ENCODE assay signal across 11 mouse cellular contexts in the genomic region with DNA sequence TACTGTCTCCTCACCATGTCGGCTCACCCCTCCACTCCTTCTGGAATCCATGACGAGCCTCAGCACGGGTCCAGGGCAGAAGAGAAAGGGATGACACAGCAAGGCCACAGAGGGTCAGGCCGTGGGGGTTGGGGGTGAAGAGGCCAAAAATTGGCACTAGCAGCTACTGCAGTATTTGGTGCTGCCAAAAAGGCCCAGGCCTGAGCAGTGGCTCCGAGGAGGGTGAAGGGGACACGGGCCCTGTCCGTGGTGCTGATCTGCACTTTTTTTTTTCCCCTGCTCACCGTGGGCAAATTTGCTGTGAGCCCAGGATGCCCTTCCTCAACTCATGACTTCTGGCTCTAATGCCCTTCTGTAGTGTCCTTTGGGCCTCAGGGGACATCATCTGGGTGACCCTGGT. TPM values are rescaled to one million over a fixed set of nuclear protein-coding genes. Genes with fewer than 3 reads are reported as not detected.
DNase-seq lines count a peak whose midpoint lies in the region; ATAC-seq and TF ChIP-seq lines count a peak whose summit lies in the region.
"Had no signal": no experiment of that assay in that cellular context is flagged by ENCODE, and none has a peak within 500 bp of the region (broad histone marks: within the 10 kb centered on the region; RNA-seq: fewer than 3 reads in every experiment).

No protein-coding gene starts in this region.

- no peaks in the 10 kb centered on the region for H3K9me3 ChIP-seq in limb, embryonic 11.5 days (ENCODE audit: control insufficient read depth, low read length)
- no peaks in the 10 kb centered on the region for H3K9me3 ChIP-seq in stomach, postnatal 0 days (ENCODE audit: control insufficient read depth, low read length)
- H3K9me3 ChIP-seq: heart, embryonic 13.5 days had no signal

- peaks cover 22% of the 10 kb centered on the region for H3K27me3 ChIP-seq in limb, embryonic 11.5 days (ENCODE audit: control insufficient read depth, insufficient read depth, low read length)
- peaks cover 2% of the 10 kb centered on the region; the same call in 1 of the 2 replicates for H3K27me3 ChIP-seq in stomach, postnatal 0 days (ENCODE audit: control insufficient read depth, insufficient read depth, low read length)

- DNase-seq in adrenal gland, postnatal 25 days = peak; percentile 37
- DNase-seq in adrenal gland, adult 8-10 months = no peak
- peak; percentile 66 for DNase-seq in thymus, postnatal 4 days
- no peak for DNase-seq in thymus, postnatal 10 days (ENCODE audit: low spot score in 2 of 2)
- peak; percentile 76 for DNase-seq in limb, embryonic 11.5 days (ENCODE audit: low spot score)
- DNase-seq in stomach, postnatal 0 days (ENCODE audit: low spot score) = peak; percentile 48
- DNase-seq in left cerebral cortex, adult 2 months (ENCODE audit: extremely low spot score in 1 of 2, low spot score in 2 of 2) = no peak
- no peak for DNase-seq in gastrocnemius, postnatal 4 days (ENCODE audit: low spot score in 2 of 2)

- no peak overlapping the region for H3K4me3 ChIP-seq in limb, embryonic 11.5 days (ENCODE audit: low read depth, low read length)
- no peak overlapping the region for H3K4me3 ChIP-seq in stomach, postnatal 0 days (ENCODE audit: low read depth, low read length)
- H3K4me3 ChIP-seq in left cerebral cortex, adult 2 months = no peak overlapping the region
- H3K4me3 ChIP-seq: heart, embryonic 13.5 days had no signal

- WGBS in limb, embryonic 11.5 days = 20% methylated on average over 8 of the region's 8 CpGs
- 18% methylated on average over 8 of the region's 8 CpGs for WGBS in stomach, postnatal 0 days

- H3K4me1 ChIP-seq in limb, embryonic 11.5 days (ENCODE audit: control insufficient read depth, insufficient read depth, low read length) = peaks cover 8% of the 10 kb centered on the region; the same call in 1 of the 2 replicates
- no peaks in the 10 kb centered on the region for H3K4me1 ChIP-seq in stomach, postnatal 0 days (replicated peaks; ENCODE audit: control insufficient read depth, insufficient read depth)

- TF ChIP-seq EP300 in stomach, postnatal 0 days (optimal IDR thresholded peaks at IDR 0.05) = no peak

- no peak overlapping the region for H3K4me2 ChIP-seq in limb, embryonic 11.5 days (ENCODE audit: low read depth, severe bottlenecking)
- no peak overlapping the region for H3K4me2 ChIP-seq in stomach, postnatal 0 days (replicated peaks; ENCODE audit: low read depth)
- H3K4me2 ChIP-seq: heart, embryonic 13.5 days had no signal

- no peak for TF ChIP-seq CTCF in stomach, postnatal 0 days (IDR thresholded peaks at IDR 0.05; ENCODE audit: low read depth)
- TF ChIP-seq CTCF in left cerebral cortex, adult 2 months (IDR thresholded peaks at IDR 0.05) = no peak

- no peak overlapping the region for H3K27ac ChIP-seq in limb, embryonic 11.5 days (replicated peaks; ENCODE audit: low read depth, low read length)
- no peak overlapping the region for H3K27ac ChIP-seq in stomach, postnatal 0 days (replicated peaks)
- H3K27ac ChIP-seq in left cerebral cortex, adult 2 months = no peak overlapping the region
- H3K27ac ChIP-seq: heart, embryonic 13.5 days had no signal

- intact Hi-C loops in left cerebral cortex, adult 2 months (cut with DNase I) = loop anchor here (10.0 kb wide), 1 partner anchor 129 kb away; the partner anchor contains the start of gene Sez6l2

- H3K36me3 ChIP-seq in limb, embryonic 11.5 days (ENCODE audit: control insufficient read depth, insufficient read depth, low read length) = no peaks in the 10 kb centered on the region
- no peaks in the 10 kb centered on the region for H3K36me3 ChIP-seq in stomach, postnatal 0 days (ENCODE audit: control insufficient read depth, insufficient read depth, low read length)
- H3K36me3 ChIP-seq: heart, embryonic 13.5 days had no signal

- no peak overlapping the region for H3K9ac ChIP-seq in limb, embryonic 11.5 days (ENCODE audit: low read length)
- no peak overlapping the region for H3K9ac ChIP-seq in stomach, postnatal 0 days (ENCODE audit: low read length)
- H3K9ac ChIP-seq: heart, embryonic 13.5 days had no signal

- no peak for ATAC-seq in limb, embryonic 11.5 days (ENCODE audit: insufficient number of reproducible peaks, low FRiP score, low TSS enrichment, low read depth)
- no peak for ATAC-seq in stomach, postnatal 0 days (ENCODE audit: low FRiP score, low TSS enrichment)

RNA-seq across cellular contexts. Expression of gene 4930451I11Rik, which starts 6.0 kb away (rescaled TPM):
- not detected in 2 replicates for total RNA-seq in adrenal gland, postnatal 25 days (2021)
- total RNA-seq in adrenal gland, adult 8-10 months (2022) = not detected
- not detected in 2 replicates for polyA plus RNA-seq in limb, embryonic 11.5 days (2014; fragmentation: Nextera tagmentation; extraction: Ambion mirVana)
- polyA plus RNA-seq in stomach, postnatal 0 days (2015; fragmentation: Nextera tagmentation; extraction: Ambion mirVana) = not detected in 2 replicates
- total RNA-seq in left cerebral cortex, adult 2 months (2021) = not detected
- not detected for total RNA-seq in gastrocnemius, postnatal 4 days (2021)
- polyA plus RNA-seq: heart, embryonic 13.5 days; large intestine, adult 2 months; liver, embryonic 16.5 days had no signal

RNA-seq across cellular contexts. Expression of gene Doc2a, which starts 21.8 kb away (rescaled TPM):
- total RNA-seq in adrenal gland, postnatal 25 days (2021) = 0.52 and 1.9 TPM in 2 replicates
- 1 to 10 TPM in 2 of 4 experiments, under 1 TPM in 2; 0.15 to 1.4 (median 1.1) TPM for total RNA-seq in adrenal gland, adult 8-10 months (2022)
- polyA plus RNA-seq in limb, embryonic 11.5 days (2014; fragmentation: Nextera tagmentation; extraction: Ambion mirVana) = 0.85 and 1.5 TPM in 2 replicates
- 0.15 and 0.41 TPM in 2 replicates for polyA plus RNA-seq in stomach, postnatal 0 days (2015; fragmentation: Nextera tagmentation; extraction: Ambion mirVana)
- 10 to 100 TPM; 46.9 to 51.7 TPM for total RNA-seq in left cerebral cortex, adult 2 months (2021)
- total RNA-seq in gastrocnemius, postnatal 4 days (2021) = under 1 TPM; 0.26 to 0.32 TPM
- polyA plus RNA-seq: large intestine, adult 2 months; liver, embryonic 16.5 days had no signal

RNA-seq across cellular contexts. Expression of gene Fam57b, which starts 27.9 kb away (rescaled TPM):
- 17.2 and 17.3 TPM in 2 replicates for total RNA-seq in adrenal gland, postnatal 25 days (2021)
- total RNA-seq in adrenal gland, adult 8-10 months (2022) = 10 to 100 TPM in 3 of 4 experiments, 1 to 10 TPM in 1; 9.4 to 16.7 (median 13.8) TPM
- not detected in 2 replicates for polyA plus RNA-seq in limb, embryonic 11.5 days (2014; fragmentation: Nextera tagmentation; extraction: Ambion mirVana)
- polyA plus RNA-seq in stomach, postnatal 0 days (2015; fragmentation: Nextera tagmentation; extraction: Ambion mirVana) = 0.57 and 0.59 TPM in 2 replicates
- 10 to 100 TPM; 71.6 to 77.4 TPM for total RNA-seq in left cerebral cortex, adult 2 months (2021)
- 10 to 100 TPM in 1 of 2 experiments, 1 to 10 TPM in 1; 8.4 to 11.2 TPM for total RNA-seq in gastrocnemius, postnatal 4 days (2021)
- polyA plus RNA-seq: liver, embryonic 16.5 days had no signal

RNA-seq across cellular contexts. Expression of gene Ppp4c, which starts 33.1 kb away (rescaled TPM):
- 91.5 and 101 TPM in 2 replicates for total RNA-seq in adrenal gland, postnatal 25 days (2021)
- total RNA-seq in adrenal gland, adult 8-10 months (2022) = 100 to 1,000 TPM in 1 of 4 experiments, 10 to 100 TPM in 3; 85.9 to 100 (median 94.9) TPM
- 400 and 426 TPM in 2 replicates for polyA plus RNA-seq in limb, embryonic 11.5 days (2014; fragmentation: Nextera tagmentation; extraction: Ambion mirVana)
- 118 and 122 TPM in 2 replicates for polyA plus RNA-seq in stomach, postnatal 0 days (2015; fragmentation: Nextera tagmentation; extraction: Ambion mirVana)
- total RNA-seq in left cerebral cortex, adult 2 months (2021) = 10 to 100 TPM; 50.4 TPM
- 10 to 100 TPM; 74.6 to 74.7 TPM for total RNA-seq in gastrocnemius, postnatal 4 days (2021)

RNA-seq across cellular contexts. Expression of gene Hirip3, which starts 36.4 kb away (rescaled TPM):
- 23.2 and 39.1 TPM in 2 replicates for total RNA-seq in adrenal gland, postnatal 25 days (2021)
- total RNA-seq in adrenal gland, adult 8-10 months (2022) = 10 to 100 TPM in 3 of 4 experiments, 1 to 10 TPM in 1; 8.7 to 21.8 (median 15.2) TPM
- polyA plus RNA-seq in limb, embryonic 11.5 days (2014; fragmentation: Nextera tagmentation; extraction: Ambion mirVana) = 25.9 and 29.4 TPM in 2 replicates
- polyA plus RNA-seq in stomach, postnatal 0 days (2015; fragmentation: Nextera tagmentation; extraction: Ambion mirVana) = 5.7 and 7.6 TPM in 2 replicates
- total RNA-seq in left cerebral cortex, adult 2 months (2021) = 10 to 100 TPM; 36.6 to 40.9 TPM
- total RNA-seq in gastrocnemius, postnatal 4 days (2021) = 10 to 100 TPM; 22.2 to 29.4 TPM

Comparison
In these comparisons a context has a peak if more than half of its experiments do, and no peak if none do; other contexts are left out.
1. DNase-seq: peak in adrenal gland, postnatal 25 days (single experiment), thymus, postnatal 4 days (single experiment), limb, embryonic 11.5 days (single experiment) and stomach, postnatal 0 days (single experiment); none in adrenal gland, adult 8-10 months (single experiment), thymus, postnatal 10 days (0 of 2), left cerebral cortex, adult 2 months (0 of 2) and gastrocnemius, postnatal 4 days (0 of 2).
2. RNA of gene Doc2a, which starts 21.8 kb away (total RNA-seq): 46.9 to 51.7 TPM in left cerebral cortex, adult 2 months; 0.52 to 1.9 TPM in adrenal gland, postnatal 25 days, 0.15 to 1.4 TPM in adrenal gland, adult 8-10 months and 0.26 to 0.32 TPM in gastrocnemius, postnatal 4 days; every median in the first group is over 10 times any median in the second.